Mouse (Mus musculus) thymus, adult 2 months (tissue): ENCODE results near the gene Clec4f. TPM values are rescaled to one million over a fixed set of nuclear protein-coding genes. Genes with fewer than 3 reads are reported as not detected.

Experiments
- DNase-seq: peaks from one replicate; pipeline ENCODE4 v3.0.0; 2021
- H3K27ac ChIP-seq: fragments of 200-500 bp; 2 replicates; pipeline ENCODE4 v1.5.1; 2012; ENCODE audit warnings: low read length, control low read depth; ENCODE audit not compliant: control insufficient read depth, insufficient read depth
- H3K27me3 ChIP-seq: fragments of 200-500 bp; 2 replicates; pipeline ENCODE4 v1.6.1; 2012; ENCODE audit warnings: mild to moderate bottlenecking, low read length, moderate library complexity, mixed read lengths; ENCODE audit not compliant: control insufficient read depth, insufficient read depth
- H3K36me3 ChIP-seq: fragments of 200-500 bp; 2 replicates; pipeline ENCODE4 v1.6.1; 2012; ENCODE audit warnings: mild to moderate bottlenecking, low read length, moderate library complexity; ENCODE audit not compliant: control insufficient read depth, insufficient read depth
- H3K4me1 ChIP-seq: fragments of 200-500 bp; replicated peaks from 2 replicates; pipeline ENCODE4 v1.6.1; 2012; ENCODE audit warnings: low read length; ENCODE audit not compliant: control insufficient read depth, insufficient read depth
- H3K4me3 ChIP-seq: fragments of 200-500 bp; 2 replicates; pipeline ENCODE4 v1.5.1; 2012; ENCODE audit warnings: mild to moderate bottlenecking, low read length, control low read depth, moderate library complexity; ENCODE audit not compliant: control insufficient read depth, insufficient read depth
- CTCF ChIP-seq: fragments of 200-500 bp; IDR thresholded peaks from 2 replicates; pipeline ENCODE4 v1.5.1; 2012; ENCODE audit warnings: mild to moderate bottlenecking, control low read depth, low read length, moderate library complexity, borderline replicate concordance; ENCODE audit not compliant: control insufficient read depth, poor library complexity, insufficient read depth; ENCODE audit errors: extremely low read depth
- POLR2A ChIP-seq: fragments of 200-500 bp; IDR thresholded peaks from 2 replicates; pipeline ENCODE4 v1.6.1; 2012; ENCODE audit warnings: mild to moderate bottlenecking, low read length, control low read depth, moderate library complexity; ENCODE audit not compliant: control insufficient read depth, poor library complexity, insufficient read depth; ENCODE audit errors: extremely low read depth
- WGBS: fragments of 180-500 bp; shearing (Covaris S2); methylation state at CpG from one replicate; pipeline ENCODE4 v1.1.7; 2018; 5-methylcytosine and 5-hydroxymethylcytosine counted together
- polyA plus RNA-seq: library from polyadenylated mRNA; depleted of rRNA; stranded (reverse); fragments of >200 nt; gene quantifications from 2 replicates; pipeline ENCODE4 v1.2.3, GENCODE M21; 2012; rRNA removed

The Clec4f gene
- polyA plus RNA-seq, result 0.47 and 0.51 TPM in 2 replicates

GRCm38 (mm10) chr6:83656087-83656486 is at the start of gene Clec4f:
TSS of gene Clec4f (minus strand) at chr6:83656187.
- WGBS, result 93% methylated on average over 2 of the region's 2 CpGs
- Histone ChIP-seq H3K27ac (no peak within 1 kb of the TSS), H3K27me3 (no peaks in the 10 kb centered on the region), H3K36me3 (no peaks in the 10 kb centered on the region), H3K4me3 (no peak within 1 kb of the TSS), H3K4me1 (peaks cover 31% of the 10 kb centered on the region)
- no peak for TF ChIP-seq POLR2A
- TF ChIP-seq CTCF, result no peak
- no peak for DNase-seq

DNA sequence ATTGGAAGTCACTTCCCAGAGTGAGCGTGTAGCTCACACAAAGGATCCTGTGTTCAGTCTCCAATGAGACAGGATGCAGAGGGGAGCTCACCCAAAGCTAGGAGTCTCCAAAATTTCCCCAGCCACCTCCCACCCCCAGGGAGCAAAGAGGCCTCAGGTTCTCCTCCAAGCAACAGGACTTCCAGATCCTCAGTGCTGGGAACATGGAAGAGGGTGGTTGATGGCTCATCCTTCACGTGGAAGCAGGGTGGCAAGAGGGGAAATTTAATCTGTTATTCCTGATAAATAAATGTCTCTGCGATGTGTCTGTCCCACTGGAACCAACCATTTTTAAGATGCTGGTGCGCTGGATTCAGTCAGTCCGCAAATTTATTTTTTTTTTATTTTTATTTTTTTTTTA is 48.7 kb upstream of the Clec4f start:
- no peak overlapping the region for H3K4me3 ChIP-seq
- no peak overlapping the region for H3K27ac ChIP-seq
- H3K4me1 ChIP-seq, result no peaks in the 10 kb centered on the region
- TF ChIP-seq POLR2A, result no peak
- TF ChIP-seq CTCF, result no peak
- H3K36me3 ChIP-seq, result no peaks in the 10 kb centered on the region
- 27% methylated on average over 5 of the region's 5 CpGs for WGBS
- H3K27me3 ChIP-seq, result peaks cover 48% of the 10 kb centered on the region
- no peak for DNase-seq

DNA sequence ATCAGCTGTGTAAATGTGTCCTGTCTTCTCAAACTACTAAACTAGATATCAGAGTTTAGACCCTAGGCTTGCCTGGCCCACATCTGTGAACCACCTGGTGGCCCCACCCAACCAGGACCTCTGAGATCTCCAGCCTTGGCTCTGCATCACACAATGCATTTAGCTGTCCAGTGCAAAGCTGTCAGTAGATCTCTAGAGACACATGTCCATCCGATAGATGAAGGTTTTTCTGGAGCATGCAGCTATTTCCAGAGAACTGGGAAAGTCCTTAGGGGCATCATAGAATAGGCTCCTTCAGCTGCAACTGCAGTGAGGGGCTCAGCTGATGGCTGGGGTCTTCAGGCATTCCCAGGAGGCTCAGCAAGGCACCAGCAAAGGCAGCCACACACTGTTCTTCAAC is 48.3 kb upstream of the Clec4f start:
- Histone ChIP-seq H3K4me1 (no peaks in the 10 kb centered on the region), H3K27ac (no peak overlapping the region), H3K27me3 (peaks cover 48% of the 10 kb centered on the region), H3K36me3 (no peaks in the 10 kb centered on the region), H3K4me3 (no peak overlapping the region)
- WGBS, result 31% methylated on average over 1 of the region's 1 CpGs
- TF ChIP-seq CTCF (no peak), POLR2A (no peak)
- DNase-seq, result no peak

DNA sequence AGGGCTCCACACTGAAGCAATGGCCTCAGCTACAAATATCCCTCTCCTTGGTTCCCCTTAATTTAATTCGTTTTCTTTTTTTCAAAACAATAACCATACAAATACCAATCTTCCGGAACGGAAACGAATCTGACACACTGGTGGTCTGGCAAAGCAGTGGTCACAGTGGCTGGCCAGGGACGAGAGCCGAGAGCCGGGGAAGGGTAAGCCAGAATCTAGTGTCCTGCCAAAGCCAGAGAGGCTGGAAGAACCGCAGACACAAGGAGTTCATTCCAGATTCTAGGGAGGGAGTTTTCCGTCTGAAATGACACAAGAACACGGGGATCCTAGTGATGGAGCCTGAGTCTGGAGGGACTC is 47.7 kb upstream of the Clec4f start:
- 5% methylated on average over 10 of the region's 10 CpGs for WGBS

DNA sequence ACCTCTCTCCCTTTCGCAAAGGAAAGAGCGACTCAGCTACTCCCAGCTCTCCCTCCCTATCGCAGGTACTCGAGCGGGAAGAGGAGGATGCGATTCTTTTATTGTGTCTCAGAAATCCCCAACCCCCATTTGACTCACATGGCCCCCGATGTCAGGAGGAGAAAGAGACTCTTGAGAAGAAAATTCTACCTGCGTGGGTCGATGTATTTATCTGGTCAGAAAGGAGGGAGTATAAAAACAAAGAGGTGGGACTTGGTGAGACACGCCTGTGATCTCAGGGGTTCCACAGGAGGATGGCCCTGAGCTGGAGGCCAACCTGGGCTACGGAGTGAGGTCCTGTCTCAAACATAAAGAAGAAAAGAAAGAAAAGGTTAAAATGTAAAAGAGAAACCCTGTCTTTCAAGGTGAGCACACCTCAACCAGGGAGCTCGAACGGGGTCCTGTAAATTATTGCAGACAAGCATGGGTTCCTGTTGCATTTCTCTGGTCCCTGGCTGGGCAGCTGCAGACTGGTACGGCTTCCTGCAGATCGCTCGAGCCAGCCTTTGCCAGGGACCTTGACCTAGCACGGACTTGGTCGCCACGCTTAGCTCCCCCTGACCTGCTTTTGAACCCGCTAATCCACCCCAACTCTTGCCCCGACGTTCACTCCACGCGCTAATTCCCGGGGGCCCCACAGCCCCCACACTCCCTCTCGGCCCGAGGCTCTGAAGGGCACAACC is 47.2 kb upstream of the Clec4f start:
- 4% methylated on average over 27 of the region's 27 CpGs for WGBS
- no peak for DNase-seq
- H3K27me3 ChIP-seq, result peaks cover 45% of the 10 kb centered on the region

More for the DNA sequence above, 47.7 kb upstream of the Clec4f start:
- DNase-seq, result no peak
- no peak for TF ChIP-seq POLR2A
- Histone ChIP-seq H3K4me3 (no peak overlapping the region), H3K27ac (no peak overlapping the region), H3K4me1 (no peaks in the 10 kb centered on the region), H3K27me3 (peaks cover 44% of the 10 kb centered on the region), H3K36me3 (no peaks in the 10 kb centered on the region)

DNA sequence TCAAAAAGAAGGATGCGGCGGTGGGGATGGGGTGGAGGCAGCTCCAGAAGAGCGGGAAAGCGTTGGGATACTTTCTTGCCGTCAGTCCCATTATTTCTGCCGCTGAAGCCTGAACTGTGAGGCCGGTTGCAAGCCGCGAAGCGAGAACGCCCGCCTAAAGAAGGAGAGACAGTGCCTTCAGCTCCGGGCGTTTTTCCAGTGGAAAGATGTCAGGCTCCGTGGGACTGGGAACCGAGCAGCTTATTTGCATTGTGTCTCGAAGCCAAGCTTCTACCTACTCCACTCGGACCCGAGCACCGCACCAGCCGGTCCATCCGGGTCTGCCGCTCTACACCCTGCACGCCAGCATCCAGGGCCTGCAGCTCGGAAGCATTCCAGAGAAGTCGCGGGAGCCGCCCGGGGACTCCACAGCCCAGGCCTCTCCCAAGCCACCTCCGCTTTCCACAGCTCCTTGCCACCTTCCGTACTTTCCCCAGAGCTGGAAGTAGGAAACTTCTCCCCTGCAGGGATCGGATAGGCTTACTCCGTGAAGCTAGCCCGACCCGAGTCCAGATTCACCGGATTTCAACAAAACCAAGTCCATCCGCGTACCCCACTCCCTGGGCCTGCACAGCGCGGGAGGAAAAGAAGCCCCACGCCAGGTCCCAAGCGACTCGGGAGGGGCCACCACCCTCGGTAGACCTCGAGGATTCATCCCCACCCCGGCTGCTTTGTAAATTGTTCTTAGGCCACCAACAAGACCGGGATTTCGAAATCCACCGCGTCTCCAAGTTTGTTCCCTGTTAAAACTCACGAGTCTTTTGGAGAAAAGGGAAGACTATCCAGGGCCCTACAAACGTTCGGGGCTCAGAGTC is 46.4 kb upstream of the Clec4f start:
- H3K4me1 ChIP-seq, result no peaks in the 10 kb centered on the region
- peaks cover 49% of the 10 kb centered on the region for H3K27me3 ChIP-seq
- H3K27ac ChIP-seq, result no peak overlapping the region
- WGBS, result 6% methylated on average over 53 of the region's 53 CpGs
- H3K36me3 ChIP-seq, result no peaks in the 10 kb centered on the region
- DNase-seq, result no peak
- TF ChIP-seq CTCF, result no peak
- TF ChIP-seq POLR2A, result no peak
- H3K4me3 ChIP-seq, result no peak overlapping the region

More for the DNA sequence above, 47.2 kb upstream of the Clec4f start:
- TF ChIP-seq POLR2A, result no peak
- TF ChIP-seq CTCF, result no peak
- Histone ChIP-seq H3K4me3 (no peak overlapping the region), H3K27ac (no peak overlapping the region), H3K36me3 (no peaks in the 10 kb centered on the region), H3K4me1 (no peaks in the 10 kb centered on the region)
